19 mouse cellular contexts compared by ENCODE assay signal in genomic region chr14:47506676-47507075, GRCm38 (mm10). TPM values are rescaled to one million over a fixed set of nuclear protein-coding genes. Genes with fewer than 3 reads are reported as not detected.
DNase-seq lines count a peak whose midpoint lies in the region; ATAC-seq and TF ChIP-seq lines count a peak whose summit lies in the region.
"Had no signal": no experiment of that assay in that cellular context is flagged by ENCODE, and none has a peak within 500 bp of the region (broad histone marks: within the 10 kb centered on the region; RNA-seq: fewer than 3 reads in every experiment).

No protein-coding gene starts in this region.

- intact Hi-C loops in left cerebral cortex, adult 2 months (cut with DNase I): loop anchor here (2.0 kb wide), 1 partner anchor 20 kb away; no protein-coding TSS in a partner anchor

- peak overlapping the region; percentile 79 for H3K27ac ChIP-seq in left cerebral cortex, adult 2 months
- H3K27ac ChIP-seq: embryonic facial prominence, embryonic 12.5 days; forebrain, embryonic 13.5 days; hindbrain, embryonic 10.5 days; hindbrain, embryonic 15.5 days had no signal

- H3K4me3 ChIP-seq in left cerebral cortex, adult 2 months: no peak overlapping the region
- H3K4me3 ChIP-seq: embryonic facial prominence, embryonic 12.5 days; forebrain, embryonic 13.5 days; heart, embryonic 12.5 days; hindbrain, embryonic 10.5 days; hindbrain, embryonic 15.5 days had no signal

- peak; percentile 50 for ATAC-seq in frontal cortex, adult (ENCODE audit: low TSS enrichment)
- ATAC-seq in megakaryocyte progenitor cell, adult 5-6 weeks (replicated peaks; ENCODE audit: poor library complexity): no peak
- no peak for ATAC-seq in CD4-positive, CD25-positive, alpha-beta regulatory T cell, adult 4 months
- ATAC-seq: forebrain, embryonic 13.5 days; forebrain, postnatal 0 days; intestine, embryonic 16.5 days had no signal

- DNase-seq in frontal cortex, postnatal 10 days (ENCODE audit: low spot score in 2 of 2): no peak
- DNase-seq in left cerebral cortex, adult 2 months (ENCODE audit: extremely low spot score in 1 of 2, low spot score in 2 of 2): no peak
- DNase-seq in left cerebral cortex, adult 8-10 months (ENCODE audit: low spot score in 2 of 2): no peak
- DNase-seq in fibroblast of lung, adult 2 months (ENCODE audit: low read depth): peak; percentile 36
- DNase-seq: adrenal gland, adult 2 months; adrenal gland, postnatal 25 days; cerebellum, adult 2 months; cerebellum, postnatal 14 days; forebrain, postnatal 0 days; gastrocnemius, postnatal 14 days had no signal

- TF ChIP-seq CTCF in left cerebral cortex, adult 2 months (IDR thresholded peaks at IDR 0.05): no peak

RNA-seq across cellular contexts. Expression of gene Fbxo34, which starts 56.5 kb away (rescaled TPM):
- total RNA-seq in left cerebral cortex, adult 2 months (2021): 100 to 1,000 TPM in 1 of 2 experiments, 10 to 100 TPM in 1; 86.6 to 110 TPM
- 100 to 1,000 TPM in 1 of 4 experiments, 10 to 100 TPM in 3; 80.4 to 102 (median 92.3) TPM for total RNA-seq in left cerebral cortex, adult 8-10 months (2022)
- total RNA-seq in megakaryocyte progenitor cell, adult 5-6 weeks (2015): 11.0 and 11.4 TPM in 2 replicates
- 16.1 and 22.6 TPM in 2 replicates for total RNA-seq in megakaryocyte progenitor cell, adult 5-6 weeks (2017)
- 10 to 100 TPM in 1 of 2 experiments, 1 to 10 TPM in 1; 9.5 to 16.1 TPM for polyA plus RNA-seq in CD4-positive, CD25-positive, alpha-beta regulatory T cell, adult 4 months (2017; shearing (Covaris generic))
